ENCODE assay signal across 10 mouse cellular contexts in genomic region chr9:44489651-44490085, GRCm38 (mm10). TPM values are rescaled to one million over a fixed set of nuclear protein-coding genes. Genes with fewer than 3 reads are reported as not detected.
A peak's percentile ranks its signal among the peaks of the same experiment; 100 is the strongest.
DNase-seq lines count a peak whose midpoint lies in the region; ATAC-seq and TF ChIP-seq lines count a peak whose summit lies in the region.
"Had no signal": no experiment of that assay in that cellular context is flagged by ENCODE, and none has a peak within 500 bp of the region (broad histone marks: within the 10 kb centered on the region; RNA-seq: fewer than 3 reads in every experiment).

No protein-coding gene starts in this region.

- H3K4me3 ChIP-seq in embryonic fibroblast, embryonic 13.5 days (ENCODE audit: insufficient read depth, low read length): 0 out of 2 replicates have a peak overlapping the region, but pooled peaks have one; percentile 0
- peak overlapping the region; percentile 17 for H3K4me3 ChIP-seq in hindbrain, embryonic 15.5 days
- H3K4me3 ChIP-seq in liver, embryonic 15.5 days (replicated peaks): peak overlapping the region; percentile 22

- DNase-seq in adrenal gland, adult 8-10 months: peak; percentile 23
- no peak for DNase-seq in adrenal gland, adult 18-20 months (ENCODE audit: low spot score in 2 of 2)
- peak; percentile 62 for DNase-seq in R1 (ENCODE audit: low read depth, low spot score)
- peak; percentile 77 for DNase-seq in testis, postnatal 10 days (ENCODE audit: low spot score)
- DNase-seq in left cerebral cortex, adult 9 months (ENCODE audit: low spot score in 2 of 2): no peak

- H3K4me1 ChIP-seq in embryonic fibroblast, embryonic 13.5 days (ENCODE audit: control insufficient read depth, insufficient read depth, low read length): peaks cover 28% of the 10 kb centered on the region
- peaks cover 94% of the 10 kb centered on the region for H3K4me1 ChIP-seq in hindbrain, embryonic 15.5 days (replicated peaks)
- H3K4me1 ChIP-seq in liver, embryonic 15.5 days (replicated peaks): peaks cover 72% of the 10 kb centered on the region

- peak overlapping the region; percentile 81 for H3K4me2 ChIP-seq in hindbrain, embryonic 15.5 days
- H3K4me2 ChIP-seq in liver, embryonic 15.5 days: peak overlapping the region; percentile 52

- no peak for TF ChIP-seq CTCF in embryonic fibroblast, embryonic 13.5 days (IDR thresholded peaks at IDR 0.05; ENCODE audit: borderline replicate concordance, insufficient read depth, low read length)

- no peak for TF ChIP-seq POLR2A in embryonic fibroblast, embryonic 13.5 days (IDR thresholded peaks at IDR 0.05; ENCODE audit: low read depth, low read length)

- H3K27ac ChIP-seq in embryonic fibroblast, embryonic 13.5 days (ENCODE audit: insufficient read depth, low read length): peak overlapping the region; percentile 50
- peak overlapping the region; percentile 66 for H3K27ac ChIP-seq in hindbrain, embryonic 15.5 days (replicated peaks)
- peak overlapping the region; percentile 79 for H3K27ac ChIP-seq in liver, embryonic 15.5 days (replicated peaks)

- H3K9ac ChIP-seq in hindbrain, embryonic 15.5 days: no peak overlapping the region
- no peak overlapping the region for H3K9ac ChIP-seq in liver, embryonic 15.5 days

- H3K36me3 ChIP-seq in hindbrain, embryonic 15.5 days: no peaks in the 10 kb centered on the region
- no peaks in the 10 kb centered on the region for H3K36me3 ChIP-seq in liver, embryonic 15.5 days (replicated peaks)

- no peaks in the 10 kb centered on the region for H3K27me3 ChIP-seq in hindbrain, embryonic 15.5 days
- peaks cover 5% of the 10 kb centered on the region for H3K27me3 ChIP-seq in liver, embryonic 15.5 days

- WGBS in hindbrain, embryonic 15.5 days: 5% methylated on average over 17 of the region's 17 CpGs
- 35% methylated on average over 17 of the region's 17 CpGs for WGBS in liver, embryonic 15.5 days (ENCODE audit: insufficient replicate concordance)

- ATAC-seq in hindbrain, embryonic 15.5 days (ENCODE audit: low FRiP score, low read depth): 0 out of 2 replicates have a peak, but pooled peaks have one; percentile 7
- no peak for ATAC-seq in liver, embryonic 15.5 days (ENCODE audit: insufficient read depth)

- no peaks in the 10 kb centered on the region for H3K9me3 ChIP-seq in hindbrain, embryonic 15.5 days
- no peaks in the 10 kb centered on the region for H3K9me3 ChIP-seq in liver, embryonic 15.5 days (replicated peaks)

RNA-seq across cellular contexts. Expression of gene Bcl9l, which starts 7.0 kb away (rescaled TPM):
- 10 to 100 TPM; 48.9 to 76.1 (median 66.7) TPM for total RNA-seq in adrenal gland, adult 8-10 months (2022)
- 10 to 100 TPM; 41.3 to 46.6 TPM for total RNA-seq in adrenal gland, adult 18-20 months (2021)
- 56.0 and 61.6 TPM in 2 replicates for polyA plus RNA-seq in embryonic fibroblast, embryonic 13.5 days (2011; ENCODE audit: insufficient read length, low read depth, missing spikeins)
- 10.7 and 11.9 TPM in 2 replicates for polyA plus RNA-seq in hindbrain, embryonic 15.5 days (2015; fragmentation: Nextera tagmentation; extraction: Ambion mirVana)
- 1.9 and 2.3 TPM in 2 replicates for polyA plus RNA-seq in liver, embryonic 15.5 days (2015; fragmentation: Nextera tagmentation; extraction: Ambion mirVana)

RNA-seq across cellular contexts. Expression of gene Upk2, which starts 34.9 kb away (rescaled TPM):
- not detected for total RNA-seq in adrenal gland, adult 8-10 months (2022)
- total RNA-seq in adrenal gland, adult 18-20 months (2021): not detected
- polyA plus RNA-seq in embryonic fibroblast, embryonic 13.5 days (2011; ENCODE audit: insufficient read length, low read depth, missing spikeins): not detected in 2 replicates
- not detected in 2 replicates for polyA plus RNA-seq in hindbrain, embryonic 15.5 days (2015; fragmentation: Nextera tagmentation; extraction: Ambion mirVana)
- not detected in 2 replicates for polyA plus RNA-seq in liver, embryonic 15.5 days (2015; fragmentation: Nextera tagmentation; extraction: Ambion mirVana)
- polyA plus RNA-seq: spleen, adult 2 months had no signal

RNA-seq across cellular contexts. Expression of gene Foxr1, which starts 48.7 kb away (rescaled TPM):
- total RNA-seq in adrenal gland, adult 8-10 months (2022): not detected
- not detected for total RNA-seq in adrenal gland, adult 18-20 months (2021)
- polyA plus RNA-seq in embryonic fibroblast, embryonic 13.5 days (2011; ENCODE audit: insufficient read length, low read depth, missing spikeins): not detected in 2 replicates
- not detected in 2 replicates for polyA plus RNA-seq in hindbrain, embryonic 15.5 days (2015; fragmentation: Nextera tagmentation; extraction: Ambion mirVana)
- 0.06 TPM in 1 of 2 replicates, not detected in the other for polyA plus RNA-seq in liver, embryonic 15.5 days (2015; fragmentation: Nextera tagmentation; extraction: Ambion mirVana)
- polyA plus RNA-seq: C2C12 had no signal

Comparison
In these comparisons a context has a peak if more than half of its experiments do, and no peak if none do; other contexts are left out.
1. DNase-seq: peak in adrenal gland, adult 8-10 months (single experiment), R1 (single experiment) and testis, postnatal 10 days (single experiment); none in adrenal gland, adult 18-20 months (0 of 2) and left cerebral cortex, adult 9 months (0 of 2).
2. Peak in every context shown above with its lines, with median percentiles within 50 percentile points of each other: H3K27ac ChIP-seq and H3K4me3 ChIP-seq.